Mouse (Mus musculus) heart, adult 2 months (tissue): ENCODE measurements at regions not wholly inside any gene's neighbourhood (a gene's known extent, or its start where the extent isn't known, plus 50 kb on each side); places are given as distances from the start of the nearest gene placed in this dataset.

Source experiments
- CTCF ChIP-seq: fragments of 200-600 bp; IDR thresholded peaks from 2 replicates; pipeline ENCODE4 v1.8.1; 2022; ENCODE audit warnings: antibody characterized with exemption, mild to moderate bottlenecking, moderate library complexity
- POLR2A ChIP-seq: fragments of 200-500 bp; IDR thresholded peaks from 2 replicates; pipeline ENCODE4 v1.6.1; 2011; ENCODE audit warnings: mild to moderate bottlenecking, low read depth, low read length, control low read depth; ENCODE audit not compliant: insufficient read depth

DNA sequence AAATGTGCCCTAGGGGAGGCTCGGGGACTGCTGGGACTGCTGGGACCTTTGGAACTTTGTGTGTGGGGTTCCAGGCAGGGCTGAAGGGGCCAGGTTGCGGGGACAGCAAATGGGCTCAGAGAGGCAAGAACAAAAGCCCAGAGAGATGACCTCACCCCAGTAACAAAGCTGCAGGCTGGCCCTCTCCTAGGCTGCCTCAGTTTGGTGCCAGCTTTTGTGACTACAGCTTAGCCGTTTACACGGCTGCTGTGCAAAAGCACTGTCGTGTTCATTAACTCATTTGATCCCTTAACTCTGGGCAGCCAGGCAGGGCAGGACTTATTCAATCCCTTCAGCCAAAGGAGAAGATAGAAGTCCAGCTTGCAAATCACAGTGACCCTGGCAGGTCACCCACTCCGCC, 137.3 kb upstream of the Dynlrb2 start:
- TF ChIP-seq CTCF: no peak
- TF ChIP-seq POLR2A: no peak
